Mouse (Mus musculus) kidney, postnatal 25 days (tissue): ENCODE measurements around the gene Man1c1.
A peak's percentile ranks its signal among the peaks of the same experiment; 100 is the strongest.

ENCODE experiments used
- DNase-seq, 2 experiments: peaks; one replicate each; pipeline ENCODE4 v3.0.0; 2021; ENCODE audit warnings: mixed read lengths in 2 of 2

The Man1c1 gene

GRCm38 (mm10) chr4:134703835-134704546 lies at the start of gene Man1c1:
Gene Man1c1, minus strand, starts transcription at chr4:134704290.
- DNase-seq: peak; percentile 98

GRCm38 (mm10) chr4:134753516-134754261 lies 49.6 kb upstream of the Man1c1 start:
- DNase-seq: no peak

GRCm38 (mm10) chr4:134752911-134753426 lies 48.9 kb upstream of the Man1c1 start:
- no peak for DNase-seq

GRCm38 (mm10) chr4:134751682-134752380 lies 47.7 kb upstream of the Man1c1 start:
- DNase-seq: no peak

GRCm38 (mm10) chr4:134750825-134751224 lies 46.7 kb upstream of the Man1c1 start:
- no peak for DNase-seq

- no peak for DNase-seq
Measured at GRCm38 (mm10) chr4:134750263-134750662, 46.2 kb upstream of the Man1c1 start.

GRCm38 (mm10) chr4:134749301-134750030 lies 45.4 kb upstream of the Man1c1 start:
- no peak for DNase-seq

- no peak for DNase-seq
Measured at GRCm38 (mm10) chr4:134745900-134746661, 42.0 kb upstream of the Man1c1 start.

GRCm38 (mm10) chr4:134743881-134744633 lies 40.0 kb upstream of the Man1c1 start:
- no peak for DNase-seq

GRCm38 (mm10) chr4:134741949-134742348 lies 37.9 kb upstream of the Man1c1 start:
- peak; percentile 41 to 63 for DNase-seq

- no peak for DNase-seq
Measured at GRCm38 (mm10) chr4:134740186-134740585, 36.1 kb upstream of the Man1c1 start.

- DNase-seq: no peak
Measured at GRCm38 (mm10) chr4:134739530-134739929, 35.4 kb upstream of the Man1c1 start.

GRCm38 (mm10) chr4:134737365-134737910 lies 33.3 kb upstream of the Man1c1 start:
- no peak for DNase-seq

- DNase-seq: no peak
Measured at GRCm38 (mm10) chr4:134736147-134736546, 32.1 kb upstream of the Man1c1 start.

GRCm38 (mm10) chr4:134734629-134735081 lies 30.6 kb upstream of the Man1c1 start:
- DNase-seq: peak in 1 of 2 experiments; percentile 55

- DNase-seq: peak; percentile 55 to 76
Measured at GRCm38 (mm10) chr4:134734038-134734628, 30.0 kb upstream of the Man1c1 start.

- no peak for DNase-seq
Measured at GRCm38 (mm10) chr4:134733371-134733770, 29.3 kb upstream of the Man1c1 start.

GRCm38 (mm10) chr4:134730106-134730505 lies 26.0 kb upstream of the Man1c1 start:
- DNase-seq: peak; percentile 52 to 70

GRCm38 (mm10) chr4:134725735-134726345 lies 21.8 kb upstream of the Man1c1 start:
- peak in 1 of 2 experiments; percentile 57 for DNase-seq

GRCm38 (mm10) chr4:134724974-134725373 lies 20.9 kb upstream of the Man1c1 start:
- no peak for DNase-seq
